Mouse (Mus musculus) spleen, adult 2 months (tissue): Measurements from ENCODE around the gene Olfr1093.

Source experiments
- CTCF ChIP-seq: fragments of 200-500 bp; IDR thresholded peaks from 2 replicates; pipeline ENCODE4 v1.5.1; 2011; ENCODE audit warnings: mild to moderate bottlenecking, inconsistent platforms; ENCODE audit not compliant: insufficient read depth, insufficient read length, insufficient replicate concordance; ENCODE audit errors: extremely low read depth
- POLR2A ChIP-seq: fragments of 200-500 bp; IDR thresholded peaks from 2 replicates; pipeline ENCODE4 v1.6.1; 2011; ENCODE audit warnings: low read depth, low read length, inconsistent platforms

DNA sequence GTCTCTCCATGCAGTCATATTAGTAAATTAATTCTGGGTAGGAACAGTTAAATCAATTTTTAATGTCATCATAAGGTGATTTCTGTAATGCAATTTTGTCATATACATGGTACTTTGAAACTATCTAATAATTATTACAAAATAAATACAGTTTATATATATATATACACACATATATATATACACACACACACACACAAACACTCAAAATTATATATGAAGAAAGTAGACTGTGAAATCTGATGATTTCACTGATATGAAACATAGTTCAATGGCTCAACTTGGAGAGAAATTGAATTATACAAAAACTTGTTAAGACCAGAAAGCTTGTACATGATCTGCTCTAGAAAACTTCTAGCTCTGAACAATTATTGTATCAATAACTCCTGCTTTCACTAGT, 48.7 kb upstream of the Olfr1093 start, which contains the start of gene Olfr1089:
- no peak for TF ChIP-seq POLR2A
- no peak for TF ChIP-seq CTCF
